In the genomic region with DNA sequence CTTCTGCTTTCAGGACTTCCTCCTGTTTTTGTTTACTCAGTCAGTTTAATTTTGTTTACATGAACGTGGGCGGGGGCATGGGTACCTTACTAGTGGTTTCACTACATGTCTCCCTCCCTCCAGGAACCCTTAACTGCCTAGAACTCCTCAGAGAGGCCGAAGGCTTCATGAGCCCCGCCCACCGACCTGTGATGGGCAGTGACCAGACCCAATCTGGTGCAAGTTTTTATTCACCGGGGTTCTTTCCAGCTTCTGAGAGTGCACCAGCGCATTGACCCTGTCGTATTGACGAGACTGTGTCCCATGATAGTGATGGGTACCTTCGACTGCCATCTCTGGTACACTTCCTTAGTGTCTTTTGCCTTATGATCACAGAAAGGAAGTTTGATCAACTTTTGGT, we compare ENCODE assay signal across 8 mouse cellular contexts. TPM values are rescaled to one million over a fixed set of nuclear protein-coding genes. Genes with fewer than 3 reads are reported as not detected.
DNase-seq lines count a peak whose midpoint lies in the region; ATAC-seq and TF ChIP-seq lines count a peak whose summit lies in the region.

No protein-coding gene starts in this region.

- H3K4me3 ChIP-seq in gastrocnemius, adult 2 months = peak overlapping the region; percentile 67
- H3K4me3 ChIP-seq in hindbrain, postnatal 0 days (ENCODE audit: low read length) = peak overlapping the region; percentile 43

- H3K9ac ChIP-seq in hindbrain, postnatal 0 days (replicated peaks; ENCODE audit: low read length) = no peak overlapping the region

- peak overlapping the region; percentile 93 for H3K4me2 ChIP-seq in hindbrain, postnatal 0 days (ENCODE audit: low read depth, low read length)

- H3K4me1 ChIP-seq in hindbrain, postnatal 0 days (ENCODE audit: insufficient read depth, low read length) = no peaks in the 10 kb centered on the region

- no peaks in the 10 kb centered on the region for H3K36me3 ChIP-seq in hindbrain, postnatal 0 days (ENCODE audit: insufficient read depth, low read length)

- H3K27ac ChIP-seq in gastrocnemius, adult 2 months = no peak overlapping the region
- H3K27ac ChIP-seq in hindbrain, postnatal 0 days = no peak overlapping the region

- ATAC-seq in common myeloid progenitor, adult 5-6 weeks (replicated peaks; ENCODE audit: low read depth, poor library complexity, severe bottlenecking) = peak; percentile 75
- peak; percentile 67 for ATAC-seq in hindbrain, postnatal 0 days
- peak; percentile 67 for ATAC-seq in megakaryocyte, adult 5-6 weeks (ENCODE audit: poor library complexity, severe bottlenecking)

- peak; percentile 92 for DNase-seq in ZHBTc4 (ENCODE audit: low read depth, low spot score)
- peak; percentile 81 for DNase-seq in gastrocnemius, adult 2 months
- peak; percentile 70 for DNase-seq in hindbrain, postnatal 0 days (ENCODE audit: low spot score)
- DNase-seq in left cerebral cortex, adult 9 months (ENCODE audit: low spot score in 2 of 2) = peak; percentile 27 to 61
- peak; percentile 62 to 63 for DNase-seq in right cerebral cortex, adult 2 months (ENCODE audit: low spot score in 2 of 2)
- DNase-seq in urinary bladder, postnatal 36 days (ENCODE audit: low spot score in 2 of 2) = peak; percentile 74 to 78

- intact Hi-C loops in gastrocnemius, adult 2 months (cut with DNase I) = loop anchor here (2.0 kb wide), 1 partner anchor 152 kb away; no protein-coding TSS in a partner anchor

- no peaks in the 10 kb centered on the region for H3K27me3 ChIP-seq in hindbrain, postnatal 0 days (ENCODE audit: insufficient read depth, low read length)

- no peaks in the 10 kb centered on the region for H3K9me3 ChIP-seq in hindbrain, postnatal 0 days (ENCODE audit: low read length)

- WGBS in hindbrain, postnatal 0 days = 1% methylated on average over 10 of the region's 10 CpGs

- no peak for TF ChIP-seq CTCF in gastrocnemius, adult 2 months (IDR thresholded peaks at IDR 0.05)
- TF ChIP-seq CTCF in hindbrain, postnatal 0 days (IDR thresholded peaks at IDR 0.05; ENCODE audit: low read depth) = no peak

RNA-seq across cellular contexts. Expression of a gene that starts 51.5 kb away (rescaled TPM):
- not detected in 2 replicates for total RNA-seq in common myeloid progenitor, adult 5-6 weeks (2017)
- not detected for total RNA-seq in gastrocnemius, adult 2 months (2021)
- total RNA-seq in hindbrain, postnatal 0 days (2014; rRNA removed) = 33.7 and 36.7 TPM in 2 replicates
- 8.1 and 8.6 TPM in 2 replicates for polyA plus RNA-seq in hindbrain, postnatal 0 days (2015; fragmentation: Nextera tagmentation; extraction: Ambion mirVana)
- total RNA-seq in megakaryocyte, adult 5-6 weeks (2015) = not detected in 2 replicates
- total RNA-seq in megakaryocyte, adult 5-6 weeks (2017) = not detected in 2 replicates

Comparison
In these comparisons a context has a peak if more than half of its experiments do, and no peak if none do; other contexts are left out.
1. RNA of a gene that starts 51.5 kb away (total RNA-seq): 33.7 to 36.7 TPM in hindbrain, postnatal 0 days; not detected in common myeloid progenitor, adult 5-6 weeks, not detected in gastrocnemius, adult 2 months and not detected in megakaryocyte, adult 5-6 weeks; every median in the first group is over 10 times any median in the second.
2. Peak in every context shown above with its lines, with median percentiles within 50 percentile points of each other: DNase-seq and ATAC-seq.